Mouse (Mus musculus): ENCODE measurements around the gene Ppp6r3.

Gene Ppp6r3

GRCm38 (mm10) chr19:3528646-3529045, 46.9 kb downstream of the Ppp6r3 start:
- DNase-seq (ENCODE audit: low spot score in 2 of 2): no peak

- DNase-seq (ENCODE audit: low spot score in 2 of 2): no peak
Measured at GRCm38 (mm10) chr19:3527531-3527930, 48.0 kb downstream of the Ppp6r3 start.

DNA sequence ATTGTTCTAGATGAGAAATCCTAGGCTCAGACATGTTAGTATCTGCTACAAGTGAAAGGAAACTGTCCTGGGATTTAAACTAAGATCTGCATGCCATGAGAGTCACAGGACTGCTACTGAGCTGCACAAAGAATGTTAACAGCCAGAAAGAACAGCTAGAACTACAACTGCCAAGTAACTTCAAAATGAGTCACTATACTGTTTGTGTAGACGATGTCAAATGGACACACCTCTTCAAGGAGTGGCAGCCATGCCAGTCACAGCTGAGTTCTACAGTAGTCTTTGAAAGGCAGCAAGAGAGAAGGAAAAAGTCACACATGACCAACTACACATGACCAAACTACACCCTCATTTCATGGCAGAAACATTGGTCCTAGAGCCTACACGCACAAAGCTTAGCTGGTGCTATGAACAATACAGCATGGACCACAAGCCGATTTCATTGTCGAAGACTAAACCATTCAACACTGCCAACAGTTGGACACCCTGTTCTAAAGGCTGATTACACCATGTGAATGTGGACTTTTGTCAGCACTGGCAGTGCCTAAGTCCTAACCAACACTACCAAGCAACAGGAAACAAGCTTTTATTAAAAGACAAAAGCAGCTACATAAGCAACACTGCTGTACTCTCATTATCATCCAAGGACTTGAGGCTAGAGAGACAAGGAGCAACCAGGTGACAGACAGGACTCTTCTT, 55.9 kb downstream of the Ppp6r3 start:
- DNase-seq (ENCODE audit: low spot score in 2 of 2): no peak

DNA sequence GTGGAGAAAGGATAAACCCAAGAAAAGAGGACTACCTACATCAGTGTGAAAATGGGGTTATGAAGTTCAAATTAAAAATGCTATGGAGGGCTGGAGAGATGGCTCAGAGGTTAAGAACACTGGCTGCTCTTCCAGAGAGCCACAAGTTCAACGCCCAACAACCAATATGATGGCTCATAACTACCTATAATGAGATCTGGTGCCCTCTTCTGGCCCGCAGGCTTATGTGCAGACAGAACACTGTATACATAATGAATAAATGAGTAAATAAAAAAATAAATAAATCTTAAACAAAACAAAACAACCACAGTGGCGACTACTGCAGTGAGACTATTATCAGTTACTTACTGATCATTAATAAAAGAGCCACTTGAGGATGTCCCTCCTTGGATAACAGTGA, 78.3 kb downstream of the Ppp6r3 start:
- DNase-seq (ENCODE audit: low spot score in 2 of 2): no peak

DNA sequence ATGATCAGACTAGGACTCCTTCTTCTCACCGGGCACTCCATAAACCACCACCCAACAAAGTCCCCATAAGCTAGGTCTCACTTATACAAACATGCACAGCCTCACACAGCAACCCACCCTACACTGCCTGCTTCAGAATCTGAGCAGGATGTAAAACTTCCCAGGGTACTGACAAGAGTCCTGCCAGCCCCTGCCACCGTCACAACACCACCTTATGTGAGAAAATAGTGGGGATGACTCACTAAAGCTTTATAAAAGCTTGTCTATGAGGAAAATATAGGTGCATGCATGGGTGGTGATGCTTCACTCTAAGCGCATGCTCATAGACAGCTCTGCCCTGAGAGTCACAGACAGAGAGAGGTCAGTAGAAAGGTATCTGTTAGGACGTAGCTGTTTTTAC, 85.7 kb downstream of the Ppp6r3 start:
- no peak for DNase-seq (ENCODE audit: low spot score in 2 of 2)

- DNase-seq (ENCODE audit: low spot score in 2 of 2): no peak
Measured at GRCm38 (mm10) chr19:3482831-3483230, 92.7 kb downstream of the Ppp6r3 start.

GRCm38 (mm10) chr19:3480101-3480500, 95.4 kb downstream of the Ppp6r3 start:
- no peak for DNase-seq (ENCODE audit: low spot score in 2 of 2)

GRCm38 (mm10) chr19:3476996-3477395, 98.6 kb downstream of the Ppp6r3 start:
- no peak for DNase-seq (ENCODE audit: low spot score in 2 of 2)

DNA sequence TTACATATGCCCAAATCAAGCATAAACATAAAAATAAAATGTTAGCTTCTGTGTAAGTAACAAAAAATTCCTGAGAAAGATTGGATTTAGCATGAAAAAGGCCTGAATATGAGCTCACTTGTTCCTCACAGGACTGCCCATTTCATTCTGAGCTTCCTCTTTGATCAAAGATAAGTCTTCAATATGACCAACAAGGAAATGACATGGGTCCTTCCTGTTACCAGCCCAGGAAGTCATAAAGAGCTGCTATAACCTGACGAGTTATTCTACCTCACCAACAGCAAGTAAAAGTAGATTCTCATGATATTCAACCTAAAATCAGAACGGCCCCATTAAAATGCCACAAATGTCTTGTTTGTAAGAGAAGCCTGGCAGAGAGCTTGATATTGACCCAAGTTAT, 104.3 kb downstream of the Ppp6r3 start:
- DNase-seq (ENCODE audit: low spot score in 2 of 2): no peak

GRCm38 (mm10) chr19:3467574-3467973, 108.0 kb downstream of the Ppp6r3 start:
- no peak for DNase-seq (ENCODE audit: low spot score in 2 of 2)

GRCm38 (mm10) chr19:3459986-3460385, 115.6 kb downstream of the Ppp6r3 start:
- DNase-seq (ENCODE audit: low spot score in 2 of 2): no peak

GRCm38 (mm10) chr19:3458331-3459099, 117.0 kb downstream of the Ppp6r3 start:
- DNase-seq (ENCODE audit: low spot score in 2 of 2): peak in 1 of 2 experiments; percentile 35

DNA sequence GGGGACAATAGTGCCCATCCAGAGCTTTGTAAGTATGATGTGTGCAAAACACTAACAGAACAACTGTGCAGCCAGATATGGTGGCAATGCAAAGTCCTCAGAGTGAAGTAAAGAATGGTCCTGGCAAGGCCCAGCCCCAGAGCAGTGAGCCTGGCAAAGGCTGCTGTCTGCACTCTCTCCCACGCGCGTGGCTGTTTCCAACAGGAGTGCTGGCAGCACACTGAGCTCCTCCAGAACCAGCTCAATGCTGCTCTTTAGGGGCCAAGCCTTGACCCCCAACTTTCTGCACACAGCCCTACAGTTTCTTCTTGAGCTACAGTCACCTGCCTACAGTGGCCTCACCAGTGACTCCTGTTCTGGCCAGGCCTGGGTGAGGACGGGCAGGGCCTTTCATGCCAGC, 117.8 kb downstream of the Ppp6r3 start:
- no peak for DNase-seq (ENCODE audit: low spot score in 2 of 2)

DNA sequence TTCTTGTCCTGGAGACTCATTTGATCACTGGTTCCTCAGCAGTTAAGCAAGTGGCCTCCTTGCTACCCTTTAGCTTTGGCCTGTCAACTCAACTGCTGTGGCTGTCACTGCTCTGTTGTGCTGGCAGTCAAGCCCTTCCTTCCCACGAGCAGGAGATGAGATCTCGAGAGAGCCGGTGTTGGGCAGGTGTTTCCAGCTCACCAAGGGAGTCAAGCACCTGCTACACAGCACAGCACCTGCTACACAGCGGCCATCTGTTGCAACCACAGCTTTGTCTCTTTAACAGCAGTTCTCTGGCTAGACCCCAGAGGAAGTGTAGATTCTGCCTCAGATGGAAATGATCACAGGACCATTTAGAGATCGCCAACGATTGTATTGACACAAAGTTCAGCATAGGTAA, 123.9 kb downstream of the Ppp6r3 start:
- DNase-seq (ENCODE audit: low spot score in 2 of 2): no peak

DNA sequence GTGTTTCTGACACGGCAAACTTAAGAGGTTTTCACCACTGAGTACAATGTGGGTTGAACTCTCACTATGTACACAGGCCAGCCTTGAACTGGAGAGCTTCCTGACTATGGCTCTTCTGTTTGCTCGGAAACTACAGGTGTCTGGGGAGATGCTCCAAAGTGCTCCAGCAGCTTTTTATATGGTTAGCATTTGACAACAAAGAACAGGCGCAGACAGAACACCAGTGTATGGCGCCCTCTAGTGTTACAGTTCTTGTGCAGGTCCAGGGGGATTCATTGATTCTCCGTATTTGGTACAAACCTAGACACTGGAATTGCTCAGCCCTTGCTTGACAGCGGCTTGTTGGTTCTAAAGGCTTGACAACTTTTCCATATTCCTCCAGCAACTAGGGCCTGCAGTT, 124.4 kb downstream of the Ppp6r3 start:
- peak; percentile 32 to 49 for DNase-seq (ENCODE audit: low spot score in 2 of 2)

DNA sequence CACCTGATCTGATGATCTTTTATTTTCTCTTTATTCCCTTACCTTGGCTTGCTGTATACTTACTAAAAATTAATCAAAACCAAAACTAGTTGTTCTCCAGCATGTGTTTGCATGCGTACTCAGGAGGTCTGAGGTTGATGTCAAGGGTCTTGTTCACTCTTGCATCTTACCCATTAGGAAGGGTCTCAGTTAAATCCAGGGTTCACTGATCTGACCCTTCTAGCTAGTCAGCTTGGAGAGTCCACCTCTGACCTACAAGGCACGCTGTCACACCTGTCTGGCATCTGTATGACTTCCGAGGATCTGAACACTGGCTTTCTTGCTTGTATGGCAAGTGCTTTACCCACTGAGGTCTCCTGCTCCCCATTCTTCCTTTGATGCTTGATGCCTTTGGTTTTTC, 124.8 kb downstream of the Ppp6r3 start:
- DNase-seq (ENCODE audit: low spot score in 2 of 2): no peak

- DNase-seq (ENCODE audit: low spot score in 2 of 2): no peak
Measured at GRCm38 (mm10) chr19:3449248-3449647, 126.3 kb downstream of the Ppp6r3 start.

DNA sequence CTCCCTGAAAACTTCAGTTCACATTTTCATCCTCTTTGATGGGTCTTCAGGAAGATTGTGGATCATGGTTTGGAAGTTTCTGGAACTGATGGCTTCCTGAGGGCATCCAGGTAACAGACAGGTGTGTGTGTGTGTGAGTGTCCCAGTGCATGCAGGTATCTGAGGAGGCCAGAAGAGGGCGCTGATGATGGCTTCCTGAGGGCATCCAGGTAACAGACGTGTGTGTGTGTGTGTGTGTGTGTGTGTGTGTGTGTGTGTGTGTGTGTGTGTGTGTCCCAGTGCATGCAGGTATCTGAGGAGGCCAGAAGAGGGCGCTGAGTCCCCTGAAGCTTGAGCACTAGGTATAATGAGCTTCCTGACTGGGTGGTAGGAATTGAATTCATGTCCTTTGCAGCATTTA, 128.2 kb downstream of the Ppp6r3 start:
- no peak for DNase-seq (ENCODE audit: low spot score in 2 of 2)

DNA sequence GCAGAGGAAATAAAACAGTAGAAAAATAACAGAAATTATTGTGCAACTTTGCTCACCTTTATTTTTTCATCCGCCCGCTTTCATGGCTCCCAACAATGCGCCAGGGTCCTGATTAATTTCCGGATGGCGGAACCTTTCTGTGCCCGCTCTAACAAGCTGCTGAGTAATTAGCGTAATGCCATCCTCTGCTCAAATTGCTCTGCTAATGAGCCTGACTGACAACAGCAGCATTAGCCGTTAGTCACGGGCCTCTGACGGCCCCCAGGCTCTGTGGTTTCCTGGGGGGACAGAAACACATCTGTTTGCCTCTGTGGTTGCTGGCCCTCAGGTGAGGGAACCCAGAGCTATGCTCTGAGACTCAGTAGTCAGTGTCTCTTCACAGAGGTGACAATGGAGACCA, 134.5 kb downstream of the Ppp6r3 start:
- no peak for DNase-seq (ENCODE audit: low spot score in 2 of 2)

DNA sequence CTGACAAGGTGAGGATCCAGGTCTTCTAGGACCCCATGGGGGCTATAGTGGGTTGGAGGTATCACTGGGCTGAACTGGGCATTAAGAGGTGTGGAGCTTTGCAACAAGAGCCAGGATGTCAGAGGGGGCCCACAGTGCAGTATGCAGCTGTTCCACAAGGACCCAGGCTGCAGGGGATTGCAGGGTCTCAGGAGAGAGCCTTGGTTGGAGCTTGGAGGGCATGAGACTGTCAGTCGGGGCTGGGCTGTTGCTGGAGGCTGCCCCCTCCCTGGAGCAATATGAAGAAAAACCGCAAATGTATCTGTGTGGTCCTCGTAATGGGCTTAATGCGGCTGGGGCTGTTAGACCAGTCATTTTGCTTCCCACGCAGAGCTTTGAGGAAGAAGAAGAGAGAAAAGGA, 134.9 kb downstream of the Ppp6r3 start:
- no peak for DNase-seq (ENCODE audit: low spot score in 2 of 2)

- peak in 1 of 2 experiments; percentile 18 for DNase-seq (ENCODE audit: low spot score in 2 of 2)
Measured at GRCm38 (mm10) chr19:3437980-3438379, 137.6 kb downstream of the Ppp6r3 start.

- DNase-seq (ENCODE audit: low spot score in 2 of 2): no peak
Measured at GRCm38 (mm10) chr19:3436840-3437239, 138.7 kb downstream of the Ppp6r3 start.

GRCm38 (mm10) chr19:3435824-3436223, 139.7 kb downstream of the Ppp6r3 start:
- DNase-seq (ENCODE audit: low spot score in 2 of 2): no peak
